Mouse (Mus musculus) heart, embryonic 16.5 days (tissue): Measurements from ENCODE around the gene Kcnq1. TPM values are rescaled to one million over a fixed set of nuclear protein-coding genes. Genes with fewer than 3 reads are reported as not detected.
A peak's percentile ranks its signal among the peaks of the same experiment; 100 is the strongest.

Experiments
- ATAC-seq: fragments of 200-750 bp; cut with Nextera tagmentation; replicated peaks from 2 replicates; pipeline ENCODE4 v1.8.0; 2017; ENCODE audit warnings: moderate number of reproducible peaks; ENCODE audit not compliant: insufficient read depth, low FRiP score; ENCODE audit errors: extremely low read depth
- H3K27ac ChIP-seq: fragments of 300-500 bp; sonication (generic); 2 replicates; pipeline ENCODE4 v1.5.1; 2014; ENCODE audit warnings: mild to moderate bottlenecking, low read length, control low read depth, moderate library complexity
- H3K27me3 ChIP-seq: fragments of 300-500 bp; sonication (generic); 2 replicates; pipeline ENCODE4 v1.6.1; 2014; ENCODE audit warnings: low read length, mixed read lengths; ENCODE audit not compliant: control insufficient read depth, insufficient read depth
- H3K36me3 ChIP-seq: fragments of 300-500 bp; sonication (generic); 2 replicates; pipeline ENCODE4 v1.6.1; 2014; ENCODE audit not compliant: control insufficient read depth, insufficient read depth
- H3K4me1 ChIP-seq: fragments of 300-500 bp; sonication (generic); 2 replicates; pipeline ENCODE4 v1.6.1; 2014; ENCODE audit warnings: low read length, mixed read lengths; ENCODE audit not compliant: control insufficient read depth, insufficient read depth
- H3K4me2 ChIP-seq: fragments of 300-500 bp; sonication (generic); 2 replicates; pipeline ENCODE4 v1.6.1; 2014; ENCODE audit warnings: low read depth, mild to moderate bottlenecking, control low read depth, low read length
- H3K4me3 ChIP-seq: fragments of 300-500 bp; sonication (generic); 2 replicates; pipeline ENCODE4 v1.5.1; 2014; ENCODE audit warnings: mild to moderate bottlenecking, control low read depth, low read length
- H3K9ac ChIP-seq: fragments of 300-500 bp; sonication (generic); 2 replicates; pipeline ENCODE4 v1.6.1; 2014; ENCODE audit warnings: low read length, control low read depth
- H3K9me3 ChIP-seq: fragments of 300-500 bp; sonication (generic); replicated peaks from 2 replicates; pipeline ENCODE4 v1.6.1; 2016; ENCODE audit warnings: low read length; ENCODE audit not compliant: control insufficient read depth
- WGBS: fragments of 180-500 bp; shearing (Covaris S2); extraction: QIAGEN DNeasy Blood & Tissue Kit; methylation state at CpG from one replicate; pipeline ENCODE4 v1.1.7; 2014; 5-methylcytosine and 5-hydroxymethylcytosine counted together
- polyA plus RNA-seq: library from polyadenylated mRNA; unstranded; fragments of >200 nt; fragmentation: Nextera tagmentation; extraction: Ambion mirVana; gene quantifications from 2 replicates; pipeline ENCODE4 v1.2.1, GENCODE M21; 2015

Kcnq1 gene
- polyA plus RNA-seq, 1 experiment from 2014 or later = 34.9 TPM

- ATAC-seq = peak; percentile 32
- H3K27me3 ChIP-seq = no peaks in the 10 kb centered on the region
- no peak overlapping the region for H3K4me2 ChIP-seq
- no peaks in the 10 kb centered on the region for H3K36me3 ChIP-seq
- H3K9me3 ChIP-seq = no peaks in the 10 kb centered on the region
- H3K4me1 ChIP-seq = peaks cover 6% of the 10 kb centered on the region
- H3K9ac ChIP-seq = no peak overlapping the region
- no peak overlapping the region for H3K4me3 ChIP-seq
- WGBS = 48% methylated on average over 4 of the region's 4 CpGs
- H3K27ac ChIP-seq = no peak overlapping the region
These were observed 104.6 kb downstream of the Kcnq1 start for GRCm38 (mm10) chr7:143210796-143211195.

DNA sequence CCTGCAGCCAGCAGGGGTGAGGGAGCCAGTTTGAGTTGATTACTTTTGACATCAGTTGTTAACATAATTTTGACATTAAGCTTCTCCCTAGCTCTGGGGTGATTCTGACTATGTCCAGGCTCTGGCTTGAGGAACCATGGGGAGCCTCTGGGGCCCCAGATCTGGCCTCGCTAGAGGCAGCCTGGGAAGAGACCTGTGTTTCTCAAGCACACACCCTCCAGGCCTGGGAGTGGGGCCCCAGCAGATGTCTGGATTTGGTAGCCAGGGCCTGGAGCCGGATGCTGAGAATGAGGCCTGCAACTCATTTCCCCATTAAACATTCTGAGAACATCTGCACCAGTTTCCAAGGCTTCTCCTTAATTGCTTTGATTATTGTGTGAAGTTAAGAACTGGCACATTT is 145.0 kb downstream of the Kcnq1 start:
- Histone ChIP-seq H3K9me3 (peaks cover 11% of the 10 kb centered on the region), H3K27me3 (no peaks in the 10 kb centered on the region), H3K36me3 (peaks cover 23% of the 10 kb centered on the region), H3K4me1 (peaks cover 3% of the 10 kb centered on the region; the same call in 1 of the 2 replicates), H3K9ac (no peak overlapping the region), H3K27ac (no peak overlapping the region), H3K4me3 (no peak overlapping the region), H3K4me2 (no peak overlapping the region)
- 88% methylated on average over 2 of the region's 2 CpGs for WGBS
- ATAC-seq = no peak

- 82% methylated on average over 6 of the region's 6 CpGs for WGBS
- Histone ChIP-seq H3K27me3 (no peaks in the 10 kb centered on the region), H3K36me3 (peaks cover 23% of the 10 kb centered on the region), H3K4me2 (no peak overlapping the region), H3K27ac (no peak overlapping the region), H3K4me3 (no peak overlapping the region), H3K9ac (no peak overlapping the region), H3K9me3 (peaks cover 11% of the 10 kb centered on the region), H3K4me1 (peaks cover 3% of the 10 kb centered on the region; the same call in 1 of the 2 replicates)
- ATAC-seq = no peak
These were observed 147.1 kb downstream of the Kcnq1 start for GRCm38 (mm10) chr7:143253126-143253871.

- H3K36me3 ChIP-seq = peaks cover 18% of the 10 kb centered on the region
- no peak for ATAC-seq
- H3K27me3 ChIP-seq = no peaks in the 10 kb centered on the region
- H3K9me3 ChIP-seq = peaks cover 11% of the 10 kb centered on the region
- no peak overlapping the region for H3K4me2 ChIP-seq
- H3K4me1 ChIP-seq = peaks cover 3% of the 10 kb centered on the region; the same call in 1 of the 2 replicates
- H3K9ac ChIP-seq = no peak overlapping the region
- 96% methylated on average over 2 of the region's 2 CpGs for WGBS
- H3K4me3 ChIP-seq = no peak overlapping the region
- no peak overlapping the region for H3K27ac ChIP-seq
These were observed 148.7 kb downstream of the Kcnq1 start for GRCm38 (mm10) chr7:143254901-143255300.

GRCm38 (mm10) chr7:143261246-143261645 is 155.1 kb downstream of the Kcnq1 start:
- no peak overlapping the region for H3K9ac ChIP-seq
- no peak overlapping the region; the same call in 1 of the 2 replicates for H3K27ac ChIP-seq
- H3K4me3 ChIP-seq = no peak overlapping the region
- peaks cover 18% of the 10 kb centered on the region for H3K4me1 ChIP-seq
- H3K27me3 ChIP-seq = no peaks in the 10 kb centered on the region
- H3K36me3 ChIP-seq = peaks cover 2% of the 10 kb centered on the region; the same call in 1 of the 2 replicates
- no peaks in the 10 kb centered on the region for H3K9me3 ChIP-seq
- no peak overlapping the region for H3K4me2 ChIP-seq
- ATAC-seq = no peak

DNA sequence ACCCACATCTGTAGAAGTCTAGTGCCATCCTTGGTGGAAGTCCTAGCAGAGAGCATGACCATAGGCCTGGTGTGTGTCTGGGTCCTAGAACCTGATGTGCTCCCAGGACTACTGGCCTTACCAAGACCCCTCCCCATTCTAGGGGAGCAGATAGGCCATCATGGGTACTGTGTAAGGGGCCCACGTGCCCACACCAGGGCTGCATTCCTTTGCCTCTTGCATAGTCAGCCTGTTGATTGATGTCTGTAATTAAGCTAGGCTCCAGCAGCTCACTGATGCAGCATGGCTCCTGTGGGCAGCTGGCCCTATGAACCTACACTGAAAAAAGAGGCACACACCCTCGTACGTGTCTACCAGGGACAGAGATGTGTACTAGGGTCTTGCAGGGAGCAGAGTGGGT is 157.4 kb downstream of the Kcnq1 start:
- Histone ChIP-seq H3K9ac (no peak overlapping the region), H3K27ac (no peak overlapping the region), H3K4me1 (peaks cover 35% of the 10 kb centered on the region), H3K9me3 (no peaks in the 10 kb centered on the region), H3K36me3 (peaks cover 2% of the 10 kb centered on the region; the same call in 1 of the 2 replicates), H3K4me2 (no peak overlapping the region), H3K4me3 (no peak overlapping the region), H3K27me3 (no peaks in the 10 kb centered on the region)
- WGBS = 50% methylated on average over 3 of the region's 3 CpGs
- ATAC-seq = no peak

GRCm38 (mm10) chr7:143263966-143264365 is 157.8 kb downstream of the Kcnq1 start:
- no peak overlapping the region for H3K27ac ChIP-seq
- no peak for ATAC-seq
- H3K9me3 ChIP-seq = no peaks in the 10 kb centered on the region
- H3K9ac ChIP-seq = no peak overlapping the region
- H3K4me3 ChIP-seq = no peak overlapping the region
- WGBS = 74% methylated on average over 4 of the region's 4 CpGs
- peaks cover 35% of the 10 kb centered on the region for H3K4me1 ChIP-seq
- H3K4me2 ChIP-seq = no peak overlapping the region
- H3K27me3 ChIP-seq = no peaks in the 10 kb centered on the region
- peaks cover 2% of the 10 kb centered on the region; the same call in 1 of the 2 replicates for H3K36me3 ChIP-seq

DNA sequence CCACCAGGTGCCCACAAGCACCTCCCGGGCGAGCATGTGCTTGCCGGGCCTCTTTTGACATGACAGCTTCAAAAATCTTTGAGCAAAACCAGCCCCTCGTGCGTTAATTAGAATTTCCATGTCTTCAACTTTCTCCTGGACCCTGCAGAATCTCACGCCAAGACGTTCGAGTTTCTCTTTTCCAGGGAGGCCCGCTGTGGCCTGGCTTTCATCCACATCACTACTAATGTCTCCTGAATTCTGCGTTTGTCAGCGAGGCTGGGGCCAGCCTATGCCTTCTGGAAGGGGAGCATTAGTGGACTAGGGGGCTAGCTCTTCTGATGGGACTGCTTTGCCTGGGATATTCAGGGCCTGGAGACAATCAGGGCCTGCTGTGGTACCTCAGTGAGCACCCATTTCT is 159.2 kb downstream of the Kcnq1 start:
- H3K4me2 ChIP-seq = no peak overlapping the region
- no peak overlapping the region for H3K4me3 ChIP-seq
- peaks cover 35% of the 10 kb centered on the region for H3K4me1 ChIP-seq
- H3K36me3 ChIP-seq = peaks cover 2% of the 10 kb centered on the region; the same call in 1 of the 2 replicates
- H3K27ac ChIP-seq = no peak overlapping the region
- WGBS = 47% methylated on average over 11 of the region's 11 CpGs
- ATAC-seq = no peak
- no peaks in the 10 kb centered on the region for H3K27me3 ChIP-seq
- no peaks in the 10 kb centered on the region for H3K9me3 ChIP-seq
- no peak overlapping the region for H3K9ac ChIP-seq

- peaks cover 2% of the 10 kb centered on the region; the same call in 1 of the 2 replicates for H3K36me3 ChIP-seq
- H3K27ac ChIP-seq = no peak overlapping the region
- no peak overlapping the region for H3K4me2 ChIP-seq
- WGBS = 55% methylated on average over 8 of the region's 8 CpGs
- H3K9ac ChIP-seq = no peak overlapping the region
- no peak for ATAC-seq
- H3K4me3 ChIP-seq = no peak overlapping the region
- no peaks in the 10 kb centered on the region for H3K27me3 ChIP-seq
- H3K4me1 ChIP-seq = peaks cover 35% of the 10 kb centered on the region
- H3K9me3 ChIP-seq = no peaks in the 10 kb centered on the region
These were observed 159.8 kb downstream of the Kcnq1 start for GRCm38 (mm10) chr7:143265829-143266438.
